Mouse (Mus musculus) forebrain, embryonic 14.5 days (tissue): ENCODE data around the gene Gm20388. TPM values are rescaled to one million over a fixed set of nuclear protein-coding genes. Genes with fewer than 3 reads are reported as not detected.

Experiments used
- ATAC-seq: fragments of 200-750 bp; cut with Nextera tagmentation; 2 replicates; pipeline ENCODE4 v1.8.0; 2017; ENCODE audit warnings: mild to moderate bottlenecking, moderate library complexity
- DNase-seq: peaks from one replicate; pipeline ENCODE4 v3.0.0-alpha.2; 2015; ENCODE audit warnings: low spot score
- H3K27ac ChIP-seq: fragments of 300-500 bp; sonication (generic); 2 replicates; pipeline ENCODE4 v1.5.1; 2014; ENCODE audit warnings: low read depth, mild to moderate bottlenecking, control low read depth, low read length, moderate library complexity
- H3K27me3 ChIP-seq: fragments of 300-500 bp; sonication (generic); replicated peaks from 2 replicates; pipeline ENCODE4 v1.6.1; 2014; ENCODE audit warnings: low read length, control low read depth, mixed read lengths; ENCODE audit not compliant: control insufficient read depth, insufficient read depth
- H3K36me3 ChIP-seq: fragments of 300-500 bp; sonication (generic); 2 replicates; pipeline ENCODE4 v1.6.1; 2014; ENCODE audit warnings: low read length, control low read depth; ENCODE audit not compliant: control insufficient read depth, insufficient read depth
- H3K4me1 ChIP-seq: fragments of 300-500 bp; sonication (generic); 2 replicates; pipeline ENCODE4 v1.6.1; 2014; ENCODE audit warnings: antibody characterized with exemption, low read length, control low read depth; ENCODE audit not compliant: control insufficient read depth, insufficient read depth
- H3K4me2 ChIP-seq: fragments of 300-500 bp; sonication (generic); 2 replicates; pipeline ENCODE4 v1.6.1; 2014; ENCODE audit warnings: mild to moderate bottlenecking, control low read depth, low read length
- H3K4me3 ChIP-seq: fragments of 300-500 bp; sonication (generic); 2 replicates; pipeline ENCODE4 v1.5.1; 2014; ENCODE audit warnings: low read depth, low read length, control low read depth
- H3K9ac ChIP-seq: fragments of 300-500 bp; sonication (generic); 2 replicates; pipeline ENCODE4 v1.6.1; 2014; ENCODE audit warnings: mild to moderate bottlenecking, low read length, control low read depth, moderate library complexity
- H3K9me3 ChIP-seq: fragments of 300-500 bp; sonication (generic); replicated peaks from 2 replicates; pipeline ENCODE4 v1.6.1; 2016; ENCODE audit warnings: low read length, control low read depth, mixed read lengths; ENCODE audit not compliant: control insufficient read depth
- WGBS: fragments of 180-500 bp; shearing (Covaris S2); extraction: QIAGEN DNeasy Blood & Tissue Kit; methylation state at CpG from one replicate; pipeline ENCODE4 v1.1.7; 2014; 5-methylcytosine and 5-hydroxymethylcytosine counted together
- polyA plus RNA-seq: library from polyadenylated mRNA; unstranded; fragments of >200 nt; fragmentation: Nextera tagmentation; extraction: Ambion mirVana; gene quantifications from 2 replicates; pipeline ENCODE4 v1.2.1, GENCODE M21; 2014

Gm20388 gene
- polyA plus RNA-seq, 1 experiment from 2014 or later = 7.4 TPM

GRCm38 (mm10) chr8:121950749-121951655 is 2040.4 kb downstream of the Gm20388 start:
- Histone ChIP-seq H3K9ac (peak overlapping the region; percentile 97), H3K4me3 (peak overlapping the region; percentile 93), H3K4me1 (peaks cover 33% of the 10 kb centered on the region), H3K27ac (peak overlapping the region; percentile 96), H3K9me3 (no peaks in the 10 kb centered on the region), H3K27me3 (no peaks in the 10 kb centered on the region), H3K4me2 (peak overlapping the region; percentile 80), H3K36me3 (peaks cover 22% of the 10 kb centered on the region)
- 1% methylated on average over 82 of the region's 97 CpGs for WGBS
- peak; percentile 55 for DNase-seq
- peak; percentile 5 for ATAC-seq

- Histone ChIP-seq H3K27ac (no peak overlapping the region), H3K4me2 (peak overlapping the region; percentile 80), H3K36me3 (peaks cover 25% of the 10 kb centered on the region), H3K9ac (peak overlapping the region; percentile 97), H3K4me1 (peaks cover 33% of the 10 kb centered on the region), H3K9me3 (no peaks in the 10 kb centered on the region), H3K4me3 (peak overlapping the region; percentile 93), H3K27me3 (no peaks in the 10 kb centered on the region)
- DNase-seq (no peak), ATAC-seq (no peak)
- WGBS = 27% methylated on average over 7 of the region's 7 CpGs
Measured at GRCm38 (mm10) chr8:121951656-121952009, 2041.0 kb downstream of the Gm20388 start.

- no peak for DNase-seq
- H3K27me3 ChIP-seq = no peaks in the 10 kb centered on the region
- H3K4me1 ChIP-seq = peaks cover 30% of the 10 kb centered on the region
- H3K4me2 ChIP-seq = peak overlapping the region; percentile 80
- ATAC-seq = no peak
- H3K9me3 ChIP-seq = no peaks in the 10 kb centered on the region
- peak overlapping the region; percentile 93; the same call in 1 of the 2 replicates for H3K4me3 ChIP-seq
- H3K9ac ChIP-seq = peak overlapping the region; percentile 47
- peaks cover 25% of the 10 kb centered on the region for H3K36me3 ChIP-seq
- H3K27ac ChIP-seq = 0 out of 2 replicates have a peak overlapping the region, but pooled peaks have one; percentile 21
Measured at GRCm38 (mm10) chr8:121952122-121952521, 2041.5 kb downstream of the Gm20388 start.

- Histone ChIP-seq H3K4me1 (peaks cover 25% of the 10 kb centered on the region), H3K9me3 (no peaks in the 10 kb centered on the region), H3K9ac (no peak overlapping the region; the same call in 1 of the 2 replicates), H3K4me2 (peak overlapping the region; percentile 80), H3K4me3 (no peak overlapping the region), H3K27ac (no peak overlapping the region), H3K27me3 (no peaks in the 10 kb centered on the region), H3K36me3 (peaks cover 25% of the 10 kb centered on the region)
- ATAC-seq = no peak
- no peak for DNase-seq
- 81% methylated on average over 7 of the region's 7 CpGs for WGBS
Measured at GRCm38 (mm10) chr8:121952800-121953199, 2042.2 kb downstream of the Gm20388 start.

GRCm38 (mm10) chr8:121953821-121954545 is 2043.3 kb downstream of the Gm20388 start:
- 74% methylated on average over 3 of the region's 3 CpGs for WGBS
- H3K4me2 ChIP-seq = no peak overlapping the region
- H3K4me3 ChIP-seq = no peak overlapping the region
- no peaks in the 10 kb centered on the region for H3K9me3 ChIP-seq
- no peak overlapping the region for H3K27ac ChIP-seq
- no peak overlapping the region for H3K9ac ChIP-seq
- DNase-seq (no peak), ATAC-seq (no peak)
- H3K36me3 ChIP-seq = peaks cover 25% of the 10 kb centered on the region
- no peaks in the 10 kb centered on the region for H3K27me3 ChIP-seq
- H3K4me1 ChIP-seq = peaks cover 19% of the 10 kb centered on the region

- Histone ChIP-seq H3K4me3 (no peak overlapping the region), H3K36me3 (peaks cover 25% of the 10 kb centered on the region), H3K27me3 (no peaks in the 10 kb centered on the region), H3K9me3 (no peaks in the 10 kb centered on the region), H3K9ac (no peak overlapping the region), H3K27ac (no peak overlapping the region), H3K4me2 (no peak overlapping the region), H3K4me1 (peaks cover 15% of the 10 kb centered on the region)
- WGBS = 90% methylated on average over 10 of the region's 10 CpGs
- ATAC-seq = no peak
- DNase-seq = no peak
Measured at GRCm38 (mm10) chr8:121954981-121955555, 2044.4 kb downstream of the Gm20388 start.

- 74% methylated on average over 1 of the region's 1 CpGs for WGBS
- Histone ChIP-seq H3K9ac (no peak overlapping the region), H3K4me2 (no peak overlapping the region)
Measured at GRCm38 (mm10) chr8:121955825-121956500, 2045.3 kb downstream of the Gm20388 start.

GRCm38 (mm10) chr8:121958395-121958794 is 2047.8 kb downstream of the Gm20388 start:
- H3K4me3 ChIP-seq = no peak overlapping the region
- no peaks in the 10 kb centered on the region for H3K4me1 ChIP-seq
- no peak overlapping the region for H3K4me2 ChIP-seq
- no peaks in the 10 kb centered on the region for H3K27me3 ChIP-seq
- H3K9me3 ChIP-seq = no peaks in the 10 kb centered on the region
- H3K36me3 ChIP-seq = peaks cover 25% of the 10 kb centered on the region
- no peak for ATAC-seq
- no peak for DNase-seq
- WGBS = 90% methylated on average over 1 of the region's 1 CpGs
- no peak overlapping the region for H3K27ac ChIP-seq
- H3K9ac ChIP-seq = no peak overlapping the region

More at GRCm38 (mm10) chr8:121955825-121956500, 2045.3 kb downstream of the Gm20388 start:
- Histone ChIP-seq H3K27ac (no peak overlapping the region), H3K27me3 (no peaks in the 10 kb centered on the region), H3K4me3 (no peak overlapping the region), H3K4me1 (peaks cover 15% of the 10 kb centered on the region), H3K36me3 (peaks cover 25% of the 10 kb centered on the region), H3K9me3 (no peaks in the 10 kb centered on the region)
- ATAC-seq = no peak
- DNase-seq = no peak
